Mouse (Mus musculus) myocyte (in vitro differentiated cells): Measurements from ENCODE around the gene Map7d1. TPM values are rescaled to one million over a fixed set of nuclear protein-coding genes. Genes with fewer than 3 reads are reported as not detected.
A peak's percentile ranks its signal among the peaks of the same experiment; 100 is the strongest.

Source experiments
- H3K27me3 ChIP-seq: one replicate; pipeline ENCODE4 v1.6.1; 2011; ENCODE audit not compliant: control insufficient read depth, insufficient read depth, insufficient read length
- H3K36me3 ChIP-seq: one replicate; pipeline ENCODE4 v1.6.1; 2011; ENCODE audit not compliant: control insufficient read depth, insufficient read depth
- H3K4me2 ChIP-seq: one replicate; pipeline ENCODE4 v1.6.1; 2011; ENCODE audit warnings: low read depth, control low read depth
- H3K4me3 ChIP-seq: one replicate; pipeline ENCODE4 v1.5.1; 2011; ENCODE audit warnings: mild to moderate bottlenecking, control low read depth, moderate library complexity
- H3K79me2 ChIP-seq: one replicate; pipeline ENCODE4 v1.6.1; 2011; ENCODE audit not compliant: control insufficient read depth, insufficient read depth
- H3ac ChIP-seq: one replicate; pipeline ENCODE4 v1.6.1; 2011; ENCODE audit not compliant: control insufficient read depth, insufficient read length
- CEBPB ChIP-seq: IDR thresholded peaks from 2 replicates; pipeline ENCODE4 v1.6.1; 2011; ENCODE audit warnings: mild to moderate bottlenecking, moderate library complexity; ENCODE audit not compliant: poor library complexity, insufficient read depth, severe bottlenecking
- E2F4 ChIP-seq: IDR thresholded peaks from one replicate; pipeline ENCODE4 v1.6.1; 2011; ENCODE audit warnings: mild to moderate bottlenecking, control low read depth, moderate library complexity; ENCODE audit not compliant: insufficient read depth
- MAX ChIP-seq: IDR thresholded peaks from one replicate; pipeline ENCODE4 v1.6.1; 2011; ENCODE audit warnings: low read depth, mild to moderate bottlenecking, control low read depth
- MYOD1 ChIP-seq, 3 experiments: IDR thresholded peaks; one replicate each; pipeline ENCODE4 v1.6.1; 2011; ENCODE audit warnings: control low read depth in 2 of 3, low read depth in 2 of 3, mild to moderate bottlenecking in 2 of 3, moderate library complexity in 1 of 3; ENCODE audit not compliant: insufficient read length in 2 of 3, control insufficient read depth in 1 of 3
- MYOG ChIP-seq, 3 experiments: IDR thresholded peaks; one replicate each; pipeline ENCODE4 v1.6.1; 2011; ENCODE audit warnings: control low read depth in 2 of 3, low read depth in 2 of 3, mild to moderate bottlenecking in 2 of 3; ENCODE audit not compliant: insufficient read length in 2 of 3, control insufficient read depth in 1 of 3, insufficient read depth in 1 of 3
- POLR2A ChIP-seq: IDR thresholded peaks from one replicate; pipeline ENCODE4 v1.6.1; 2011; ENCODE audit warnings: low read depth, mild to moderate bottlenecking, control low read depth, moderate library complexity; ENCODE audit not compliant: insufficient read length
- POLR2AphosphoS2 ChIP-seq: IDR thresholded peaks from one replicate; pipeline ENCODE4 v1.6.1; 2011; ENCODE audit warnings: low read depth, control low read depth; ENCODE audit not compliant: insufficient read length
- REST ChIP-seq: IDR thresholded peaks from one replicate; pipeline ENCODE4 v1.6.1; 2011; ENCODE audit warnings: mild to moderate bottlenecking, control low read depth, moderate library complexity; ENCODE audit not compliant: insufficient read depth, insufficient read length
- SRF ChIP-seq: IDR thresholded peaks from one replicate; pipeline ENCODE4 v1.6.1; 2011; ENCODE audit warnings: low read depth; ENCODE audit not compliant: control insufficient read depth, insufficient read length
- TCF12 ChIP-seq: IDR thresholded peaks from one replicate; pipeline ENCODE4 v1.6.1; 2011; ENCODE audit warnings: mild to moderate bottlenecking, control low read depth; ENCODE audit not compliant: poor library complexity, insufficient read depth, severe bottlenecking
- TCF3 ChIP-seq: IDR thresholded peaks from one replicate; pipeline ENCODE4 v1.6.1; 2011; ENCODE audit warnings: low read depth, control low read depth; ENCODE audit not compliant: insufficient read length
- USF1 ChIP-seq: IDR thresholded peaks from one replicate; pipeline ENCODE4 v1.6.1; 2011; ENCODE audit warnings: low read depth, mild to moderate bottlenecking, control low read depth, moderate library complexity
- polyA plus RNA-seq: library from polyadenylated mRNA; unstranded; fragments of >200 nt; fragmentation: generic; extraction: Trizol; gene quantifications from one replicate; pipeline ENCODE4 v1.2.1, GENCODE M21; 2012; ENCODE audit warnings: missing spikeins

Gene Map7d1
- polyA plus RNA-seq, 1 experiment, result 236 TPM

- Histone ChIP-seq H3K4me2 (no peak overlapping the region), H3K79me2 (no peaks in the 10 kb centered on the region), H3ac (no peak overlapping the region), H3K27me3 (peaks cover 25% of the 10 kb centered on the region), H3K4me3 (no peak overlapping the region), H3K36me3 (no peaks in the 10 kb centered on the region)
- no peak for TF ChIP-seq E2F4
- TF ChIP-seq SRF, result no peak
- no peak for TF ChIP-seq POLR2A
- TF ChIP-seq REST, result no peak
- no peak for TF ChIP-seq MAX
- TF ChIP-seq CEBPB, result no peak
- TF ChIP-seq MYOG (IDR thresholded peaks at IDR 0.05; ENCODE audit: control insufficient read depth in 1 of 3, insufficient read depth in 1 of 3, insufficient read length in 2 of 3, low read depth in 2 of 3), result no peak
- no peak for TF ChIP-seq MYOD1 (IDR thresholded peaks at IDR 0.05; ENCODE audit: control insufficient read depth in 1 of 3, insufficient read length in 2 of 3, low read depth in 2 of 3)
- no peak for TF ChIP-seq USF1
- no peak for TF ChIP-seq TCF3
- no peak for TF ChIP-seq POLR2AphosphoS2
- TF ChIP-seq TCF12, result no peak
Measured at GRCm38 (mm10) chr4:126290314-126290713, 34.2 kb upstream of the Map7d1 start.

GRCm38 (mm10) chr4:126288085-126288666 is 32.0 kb upstream of the Map7d1 start:
- Histone ChIP-seq H3K79me2 (no peaks in the 10 kb centered on the region), H3K4me3 (no peak overlapping the region), H3ac (no peak overlapping the region), H3K36me3 (no peaks in the 10 kb centered on the region), H3K27me3 (peaks cover 25% of the 10 kb centered on the region), H3K4me2 (no peak overlapping the region)
- no peak for TF ChIP-seq TCF3
- TF ChIP-seq SRF, result no peak
- TF ChIP-seq E2F4, result no peak
- TF ChIP-seq MYOD1 (IDR thresholded peaks at IDR 0.05; ENCODE audit: control insufficient read depth in 1 of 3, insufficient read length in 2 of 3, low read depth in 2 of 3), result no peak
- no peak for TF ChIP-seq TCF12
- no peak for TF ChIP-seq CEBPB
- no peak for TF ChIP-seq POLR2AphosphoS2
- TF ChIP-seq MAX, result no peak
- no peak for TF ChIP-seq REST
- no peak for TF ChIP-seq POLR2A
- no peak for TF ChIP-seq USF1
- no peak for TF ChIP-seq MYOG (IDR thresholded peaks at IDR 0.05; ENCODE audit: control insufficient read depth in 1 of 3, insufficient read depth in 1 of 3, insufficient read length in 2 of 3, low read depth in 2 of 3)

GRCm38 (mm10) chr4:126287302-126287995 is 31.3 kb upstream of the Map7d1 start:
- Histone ChIP-seq H3K4me2 (no peak overlapping the region), H3K27me3 (peaks cover 25% of the 10 kb centered on the region), H3ac (no peak overlapping the region), H3K4me3 (no peak overlapping the region), H3K79me2 (no peaks in the 10 kb centered on the region), H3K36me3 (no peaks in the 10 kb centered on the region)
- no peak for TF ChIP-seq E2F4
- TF ChIP-seq MYOG (IDR thresholded peaks at IDR 0.05; ENCODE audit: control insufficient read depth in 1 of 3, insufficient read depth in 1 of 3, insufficient read length in 2 of 3, low read depth in 2 of 3), result no peak
- TF ChIP-seq POLR2AphosphoS2, result no peak
- no peak for TF ChIP-seq CEBPB
- no peak for TF ChIP-seq TCF12
- no peak for TF ChIP-seq MAX
- no peak for TF ChIP-seq SRF
- no peak for TF ChIP-seq USF1
- no peak for TF ChIP-seq TCF3
- no peak for TF ChIP-seq POLR2A
- TF ChIP-seq REST, result no peak

GRCm38 (mm10) chr4:126286492-126286891 is 30.3 kb upstream of the Map7d1 start, which contains the start of gene Col8a2:
Col8a2 (plus strand) TSS chr4:126286793.
- TF ChIP-seq MAX (no peak), MYOG (IDR thresholded peaks at IDR 0.05; ENCODE audit: control insufficient read depth in 1 of 3, insufficient read depth in 1 of 3, insufficient read length in 2 of 3, low read depth in 2 of 3) (no peak), REST (no peak), SRF (no peak), TCF3 (no peak)
- Histone ChIP-seq H3ac (no peak within 1 kb of the TSS), H3K4me3 (no peak within 1 kb of the TSS), H3K36me3 (no peaks in the 10 kb centered on the region), H3K4me2 (peak within 1 kb of the TSS; percentile 24), H3K27me3 (peaks cover 25% of the 10 kb centered on the region), H3K79me2 (no peaks in the 10 kb centered on the region)
